Mouse (Mus musculus): Measurements from ENCODE around the gene Gm10670. TPM values are rescaled to one million over a fixed set of nuclear protein-coding genes. Genes with fewer than 3 reads are reported as not detected.

The Gm10670 gene
- not detected for total RNA-seq (2023)

DNA sequence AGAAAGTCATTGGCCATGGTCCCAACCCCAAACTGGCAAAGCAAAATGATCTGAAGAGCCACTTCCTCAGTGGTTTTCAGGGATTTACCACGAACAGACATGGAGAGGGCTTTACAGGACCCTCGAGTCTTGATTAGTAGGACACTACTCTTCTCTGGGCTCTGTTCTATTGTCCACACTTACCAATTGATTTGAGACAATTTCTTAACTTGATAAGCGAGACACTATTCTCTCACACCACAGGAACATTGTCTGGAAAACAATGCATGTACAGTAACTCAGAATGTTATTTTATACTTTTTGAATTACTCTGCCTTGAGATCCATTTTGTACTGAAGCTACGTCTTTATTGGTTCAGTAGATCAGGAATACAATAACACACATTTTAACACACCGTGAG lies at the start of gene Gm10670:
TSS of gene Gm10670 (minus strand) at position 101 of the 400 bp plus-strand sequence.

DNA sequence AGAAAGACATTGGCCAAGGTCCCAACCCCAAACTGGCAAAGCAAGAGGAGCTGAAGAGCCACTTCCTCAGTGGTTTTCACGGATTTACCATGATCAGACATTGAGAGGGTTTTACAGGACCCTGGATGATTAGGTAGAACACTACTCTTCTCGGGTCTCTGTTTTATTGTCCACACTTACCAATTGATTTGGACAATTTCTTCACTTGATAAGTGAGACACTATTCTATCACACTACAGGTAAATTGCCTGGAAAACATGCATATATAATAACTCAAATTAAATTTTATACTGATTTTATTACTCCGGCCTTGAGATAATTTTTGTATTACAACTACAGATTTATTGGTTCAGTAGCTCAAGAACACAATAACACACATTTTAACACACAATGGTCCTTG lies 35.7 kb upstream of the Gm10670 start, which contains the start of gene Vmn1r103:
TSS of gene Vmn1r103 (minus strand) at position 101 of the 400 bp plus-strand sequence.

GRCm38 (mm10) chr7:20442493-20442892 lies 32.2 kb downstream of the Gm10670 start, which contains the start of gene Vmn1r101:
Vmn1r101 (minus strand) TSS chr7:20442593.

Other genes with a start within 250 kb of the Gm10670 start
- gene Gm4498, start 241.1 kb downstream of the Gm10670 start, total RNA-seq (2023): not detected
- not detected for gene Gm5890, start 212.1 kb downstream of the Gm10670 start, total RNA-seq (2023)
- not detected for gene Gm4133, start 140.9 kb downstream of the Gm10670 start, total RNA-seq (2023)
- gene Gm5728, start 99.5 kb downstream of the Gm10670 start, total RNA-seq (2023): not detected
- not detected for gene Vmn1r100, start 57.0 kb downstream of the Gm10670 start, total RNA-seq (2023)
- gene Vmn1r101, start 32.3 kb downstream of the Gm10670 start, total RNA-seq (2023): not detected
- not detected for gene Vmn1r103, start 35.6 kb upstream of the Gm10670 start, total RNA-seq (2023)
- not detected for gene Vmn1r104, start 58.9 kb upstream of the Gm10670 start, total RNA-seq (2023)
- not detected for gene Gm5726, start 70.8 kb upstream of the Gm10670 start, total RNA-seq (2023)
- gene Gm4141, start 101.3 kb upstream of the Gm10670 start, total RNA-seq (2023): not detected
- not detected for gene Gm4513, start 124.1 kb upstream of the Gm10670 start, total RNA-seq (2023)
- not detected for gene Vmn1r107, start 194.0 kb upstream of the Gm10670 start, total RNA-seq (2023)
- gene Vmn1r111, start 228.3 kb upstream of the Gm10670 start, total RNA-seq (2023): not detected